Mouse (Mus musculus) retina, embryonic 14.5 days (tissue): ENCODE results near the gene Il9.

Experiments
- DNase-seq: peaks from one replicate; pipeline ENCODE4 v3.0.0-alpha.2; 2015; ENCODE audit warnings: low spot score

Gene Il9

GRCm38 (mm10) chr13:56482146-56482545 lies at the start of gene Il9:
Gene Il9 (minus strand): TSS chr13:56482246.
- no peak for DNase-seq

- DNase-seq = no peak
Measured at GRCm38 (mm10) chr13:56529685-56530084, 47.6 kb upstream of the Il9 start.

GRCm38 (mm10) chr13:56529031-56529430 lies 47.0 kb upstream of the Il9 start:
- no peak for DNase-seq

GRCm38 (mm10) chr13:56528281-56528680 lies 46.2 kb upstream of the Il9 start:
- DNase-seq = no peak

GRCm38 (mm10) chr13:56527846-56528245 lies 45.8 kb upstream of the Il9 start:
- no peak for DNase-seq

- no peak for DNase-seq
Measured at GRCm38 (mm10) chr13:56526871-56527270, 44.8 kb upstream of the Il9 start.

- no peak for DNase-seq
Measured at GRCm38 (mm10) chr13:56522821-56523167, 40.7 kb upstream of the Il9 start.

GRCm38 (mm10) chr13:56522081-56522820 lies 40.2 kb upstream of the Il9 start, which contains the start of gene Fbxl21:
Gene Fbxl21 (plus strand): TSS chr13:56522472.
- peak; percentile 93 for DNase-seq

- DNase-seq = peak; percentile 60
Measured at GRCm38 (mm10) chr13:56516816-56517215, 34.8 kb upstream of the Il9 start.

GRCm38 (mm10) chr13:56516311-56516710 lies 34.3 kb upstream of the Il9 start:
- DNase-seq = peak; percentile 67

- DNase-seq = peak; percentile 50
Measured at GRCm38 (mm10) chr13:56513595-56513994, 31.5 kb upstream of the Il9 start.

GRCm38 (mm10) chr13:56509796-56510195 lies 27.8 kb upstream of the Il9 start:
- no peak for DNase-seq

- no peak for DNase-seq
Measured at GRCm38 (mm10) chr13:56506871-56507496, 24.9 kb upstream of the Il9 start.

GRCm38 (mm10) chr13:56501866-56502420 lies 19.9 kb upstream of the Il9 start:
- DNase-seq = no peak

GRCm38 (mm10) chr13:56500636-56501035 lies 18.6 kb upstream of the Il9 start:
- DNase-seq = no peak

- DNase-seq = peak; percentile 62
Measured at GRCm38 (mm10) chr13:56500132-56500531, 18.1 kb upstream of the Il9 start.

GRCm38 (mm10) chr13:56494440-56494839 lies 12.4 kb upstream of the Il9 start:
- no peak for DNase-seq

GRCm38 (mm10) chr13:56488012-56488411 lies 6.0 kb upstream of the Il9 start:
- no peak for DNase-seq

- DNase-seq = no peak
Measured at GRCm38 (mm10) chr13:56478027-56478426, 4.0 kb downstream of the Il9 start.

GRCm38 (mm10) chr13:56477271-56477670 lies 4.8 kb downstream of the Il9 start:
- DNase-seq = no peak

- no peak for DNase-seq
Measured at GRCm38 (mm10) chr13:56476790-56477189, 5.3 kb downstream of the Il9 start.

GRCm38 (mm10) chr13:56475363-56475762 lies 6.7 kb downstream of the Il9 start:
- peak; percentile 84 for DNase-seq

GRCm38 (mm10) chr13:56472661-56473060 lies 9.4 kb downstream of the Il9 start:
- DNase-seq = no peak
